Mouse (Mus musculus): Measurements from ENCODE around the gene Sqstm1. TPM values are rescaled to one million over a fixed set of nuclear protein-coding genes. Genes with fewer than 3 reads are reported as not detected.

Gene Sqstm1
- 100 to 1,000 TPM; 367 to 455 TPM for total RNA-seq (2021)
- long read RNA-seq, experiment 1, transcript Sqstm1-202 (8 exons, 2,037 nt) = major isoform, 136 of 230 reads
- long read RNA-seq, experiment 1, transcript Sqstm1-201 (8 exons, 2,673 nt) = minor isoform, 41 of 230 reads
- long read RNA-seq, experiment 1, partial matches to known transcripts = 28 of 230 reads
- long read RNA-seq, experiment 1, other reads (novel, unspliced or antisense) = 25 of 230 reads
- long read RNA-seq, experiment 2, transcript Sqstm1-201 (8 exons, 2,673 nt) = minor isoform, 27 of 164 reads
- long read RNA-seq, experiment 2, transcript Sqstm1-202 (8 exons, 2,037 nt) = major isoform, 95 of 164 reads
- long read RNA-seq, experiment 2, partial matches to known transcripts = 29 of 164 reads
- long read RNA-seq, experiment 2, other reads (novel, unspliced or antisense) = 13 of 164 reads

DNA sequence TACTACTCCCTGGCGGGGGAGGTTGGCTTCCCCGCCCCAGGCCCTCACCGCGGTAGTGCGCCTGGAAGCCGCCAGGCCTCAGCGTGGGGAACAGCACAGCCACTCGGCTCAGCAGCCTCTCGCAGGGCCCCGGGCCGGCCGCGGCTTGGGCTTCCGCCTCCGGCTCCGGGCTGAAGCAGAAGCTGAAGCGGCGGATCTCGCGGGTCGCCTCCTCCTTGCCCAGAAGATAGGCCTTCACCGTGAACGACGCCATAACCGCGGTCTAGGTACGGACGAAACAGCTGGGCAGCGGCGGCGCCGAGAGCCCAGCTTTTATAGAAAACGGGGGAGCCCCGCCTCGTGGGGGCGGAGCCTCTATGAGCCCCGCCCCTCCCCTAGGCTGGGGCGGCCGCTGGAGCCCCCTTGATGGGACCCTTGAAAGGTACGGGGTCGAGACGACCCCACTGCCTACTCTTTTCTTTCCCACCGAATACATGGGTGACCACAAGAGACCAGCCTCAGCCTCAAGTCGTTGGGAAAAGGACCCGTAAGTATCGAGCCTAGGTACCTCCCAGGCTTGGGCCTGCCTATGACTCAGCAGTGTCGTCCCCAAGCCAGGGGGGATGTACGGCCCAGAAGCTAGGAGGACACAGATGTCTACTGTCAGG is at the start of gene Sqstm1, which contains the start of gene Mgat4b:
Gene Sqstm1, minus strand, starts transcription at position 323 of the 647 bp plus-strand sequence.
Gene Mgat4b, plus strand, starts transcription at position 386 of the 647 bp plus-strand sequence.
- DNase-seq = peak; percentile 88 to 92

GRCm38 (mm10) chr11:50258310-50258709 is 47.7 kb upstream of the Sqstm1 start:
- no peak for DNase-seq

- no peak for DNase-seq
Observed at GRCm38 (mm10) chr11:50256615-50257014, 46.0 kb upstream of the Sqstm1 start.

DNA sequence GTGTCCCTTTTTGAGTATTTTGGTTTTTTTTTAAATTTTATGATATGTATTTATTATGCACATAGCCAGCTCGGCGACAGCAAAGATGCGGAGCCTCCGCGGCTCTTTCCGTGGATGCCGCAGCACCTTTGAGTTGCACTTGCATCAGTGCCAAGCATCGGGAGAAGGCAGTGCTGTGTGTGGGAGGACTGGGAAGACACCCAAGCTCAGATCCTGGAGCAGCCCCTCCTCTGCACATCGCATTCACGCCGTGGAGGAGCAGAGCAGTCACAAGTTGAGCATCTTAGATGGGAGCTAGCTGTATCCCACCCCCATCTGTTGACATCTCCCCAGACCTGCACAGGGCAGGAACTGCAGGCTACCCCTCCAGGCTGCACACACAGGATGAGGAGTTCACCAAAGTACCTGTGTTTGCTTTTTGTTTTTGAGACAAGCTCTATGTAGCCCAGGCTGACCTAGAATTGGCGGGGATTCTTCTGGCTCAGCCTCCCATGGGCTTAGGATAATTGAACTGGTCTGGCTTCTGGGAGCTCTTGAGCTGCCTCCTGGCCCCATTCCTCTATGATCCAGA is 43.5 kb upstream of the Sqstm1 start:
- DNase-seq = no peak

DNA sequence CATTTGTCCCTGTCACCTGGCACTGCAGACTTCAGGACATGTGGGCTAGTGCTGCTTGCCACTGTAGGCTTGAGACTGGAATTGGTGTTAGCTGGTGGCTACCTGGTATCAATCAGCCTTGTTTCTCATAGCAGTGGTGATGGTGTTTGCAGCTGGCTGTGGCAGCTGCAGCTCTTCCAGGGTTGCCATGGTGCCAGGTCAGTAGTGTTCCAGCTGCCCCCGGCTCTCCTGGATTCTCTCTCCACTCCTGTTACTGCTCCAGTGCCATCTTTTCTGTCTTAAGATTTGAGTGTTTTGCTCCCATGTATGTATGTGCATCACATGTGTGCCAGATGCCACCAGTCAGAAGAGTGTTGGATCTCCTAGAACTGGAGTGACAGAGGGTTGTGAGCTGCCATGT is 42.8 kb upstream of the Sqstm1 start:
- no peak for DNase-seq

- no peak for DNase-seq
Observed at GRCm38 (mm10) chr11:50252684-50253265, 42.1 kb upstream of the Sqstm1 start.

GRCm38 (mm10) chr11:50252166-50252565 is 41.5 kb upstream of the Sqstm1 start:
- DNase-seq = peak in 1 of 2 experiments; percentile 40

DNA sequence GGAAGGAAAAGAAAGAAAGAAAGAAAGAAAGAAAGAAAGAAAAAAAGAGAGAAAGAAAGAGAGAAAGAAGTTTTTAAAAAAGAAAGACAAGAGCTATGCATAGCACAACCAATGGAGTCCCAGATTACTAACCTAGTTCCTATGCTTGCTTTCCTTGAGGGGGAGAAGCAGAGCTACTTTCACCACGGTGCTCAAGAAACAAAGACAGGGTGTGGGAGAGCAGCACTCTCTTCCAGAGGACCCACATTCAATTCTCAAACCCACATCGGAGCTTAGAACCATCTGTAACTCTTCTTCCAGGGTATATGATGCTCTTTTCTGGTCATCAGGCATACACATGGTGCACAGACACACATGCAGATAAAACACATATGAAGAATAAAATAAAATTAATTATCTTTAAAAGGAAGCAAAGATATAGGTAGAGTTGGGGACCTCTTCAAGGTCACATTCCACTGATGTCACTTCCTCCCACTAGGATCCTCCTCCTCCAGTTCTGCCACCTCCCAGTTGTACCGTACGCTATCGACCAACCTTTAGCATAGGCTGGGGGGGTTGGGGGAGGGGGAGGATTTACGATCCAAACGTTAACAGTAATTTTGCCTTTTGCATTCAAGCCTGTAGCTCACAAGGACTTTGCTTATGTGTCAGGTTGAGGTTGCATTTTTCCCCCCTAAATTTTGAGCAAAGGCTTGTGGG is 38.0 kb upstream of the Sqstm1 start:
- DNase-seq = no peak

- DNase-seq = peak in 1 of 2 experiments; percentile 55
Observed at GRCm38 (mm10) chr11:50245269-50245668, 34.6 kb upstream of the Sqstm1 start.

DNA sequence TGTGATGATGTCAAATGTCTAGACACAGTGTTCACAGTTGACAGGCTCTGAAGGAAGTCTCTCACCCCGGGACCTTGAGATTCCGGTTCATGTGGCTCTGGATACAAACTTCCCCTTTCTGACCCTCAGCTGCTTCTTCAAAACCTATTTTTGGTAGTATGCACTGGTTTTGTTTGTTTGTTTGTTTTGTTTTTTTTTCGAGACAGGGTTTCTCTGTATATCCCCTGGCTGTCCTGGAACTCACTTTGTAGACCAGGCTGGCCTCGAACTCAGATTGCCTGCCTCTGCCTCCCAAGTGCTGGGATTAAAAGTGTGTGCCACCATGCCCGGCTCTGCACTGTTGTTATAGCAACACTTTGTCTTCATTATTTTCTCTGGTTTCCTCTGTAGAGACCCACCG is 33.3 kb upstream of the Sqstm1 start:
- no peak for DNase-seq

- peak in 1 of 2 experiments; percentile 63 for DNase-seq
Observed at GRCm38 (mm10) chr11:50240235-50240911, 29.7 kb upstream of the Sqstm1 start.

- no peak for DNase-seq
Observed at GRCm38 (mm10) chr11:50238821-50239791, 28.5 kb upstream of the Sqstm1 start.

- peak; percentile 45 to 78 for DNase-seq
Observed at GRCm38 (mm10) chr11:50238324-50238723, 27.7 kb upstream of the Sqstm1 start, which contains the start of gene Ltc4s. Ltc4s (minus strand) TSS chr11:50238616.

DNA sequence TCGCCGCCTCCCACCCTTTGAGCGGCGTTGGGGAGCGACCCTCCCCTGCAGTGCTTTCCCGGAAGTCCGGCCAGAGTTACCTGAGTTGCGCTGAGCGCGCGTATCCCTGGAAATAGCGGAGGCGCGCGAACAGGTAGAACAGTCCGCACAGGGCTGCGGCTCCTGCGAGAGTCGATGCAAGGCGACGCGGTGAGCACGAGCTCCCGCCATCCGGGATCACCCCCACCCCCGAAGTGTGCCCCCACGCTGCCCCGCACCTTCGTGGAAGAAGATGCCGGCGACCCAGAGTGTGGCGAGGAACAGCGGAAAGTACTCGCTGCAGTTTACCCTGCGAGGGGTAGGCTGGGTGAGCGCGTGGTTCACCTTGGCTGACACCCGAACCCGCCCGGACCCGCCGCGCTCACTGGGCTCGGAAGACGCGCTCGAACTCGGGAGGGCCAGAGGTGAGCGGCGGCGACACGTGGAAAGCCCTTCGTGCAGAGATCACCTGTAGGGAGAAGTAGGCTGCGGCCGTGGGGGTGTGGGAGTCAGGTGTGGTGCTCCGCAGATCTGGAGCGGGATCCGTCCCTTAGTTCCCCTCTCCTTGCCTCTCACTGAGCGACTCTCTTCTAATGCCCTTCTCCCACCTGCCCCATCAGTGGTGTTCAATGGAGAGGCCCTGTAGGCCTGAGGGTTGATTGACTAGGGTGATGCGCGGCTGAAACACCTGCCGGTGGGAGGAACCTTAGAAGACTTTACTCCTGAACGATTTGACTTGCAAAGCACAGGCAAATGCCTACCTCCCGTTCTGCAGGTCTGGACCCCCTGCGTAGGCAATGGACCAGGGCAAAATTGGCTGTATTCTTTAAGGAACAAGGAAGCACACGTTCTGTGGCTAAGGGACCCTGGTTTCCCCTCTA is 26.6 kb upstream of the Sqstm1 start:
- no peak for DNase-seq

GRCm38 (mm10) chr11:50236540-50236936 is 25.9 kb upstream of the Sqstm1 start:
- peak; percentile 89 to 93 for DNase-seq

DNA sequence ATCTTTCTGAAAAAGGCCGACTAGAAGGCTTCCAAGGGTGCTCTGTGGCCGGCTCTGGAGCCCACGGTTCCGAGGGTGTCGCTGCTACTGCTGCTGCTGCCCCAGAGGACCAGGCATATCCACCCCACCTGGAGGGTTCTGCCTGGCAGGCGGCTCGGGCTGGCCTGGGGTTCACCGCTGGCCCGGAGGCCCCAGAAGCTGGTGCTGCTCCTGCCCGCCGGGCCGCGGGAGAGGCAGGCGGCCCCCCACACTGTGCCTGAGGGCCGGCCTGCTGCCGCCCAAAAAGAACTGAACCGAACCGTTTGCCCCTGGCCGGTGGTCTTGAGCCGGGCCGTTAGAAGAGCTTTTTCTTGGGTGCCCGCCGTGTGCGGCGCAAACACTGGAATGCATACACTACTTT is 24.0 kb upstream of the Sqstm1 start:
- DNase-seq = no peak

- DNase-seq = no peak
Observed at GRCm38 (mm10) chr11:50233993-50234392, 23.4 kb upstream of the Sqstm1 start.

DNA sequence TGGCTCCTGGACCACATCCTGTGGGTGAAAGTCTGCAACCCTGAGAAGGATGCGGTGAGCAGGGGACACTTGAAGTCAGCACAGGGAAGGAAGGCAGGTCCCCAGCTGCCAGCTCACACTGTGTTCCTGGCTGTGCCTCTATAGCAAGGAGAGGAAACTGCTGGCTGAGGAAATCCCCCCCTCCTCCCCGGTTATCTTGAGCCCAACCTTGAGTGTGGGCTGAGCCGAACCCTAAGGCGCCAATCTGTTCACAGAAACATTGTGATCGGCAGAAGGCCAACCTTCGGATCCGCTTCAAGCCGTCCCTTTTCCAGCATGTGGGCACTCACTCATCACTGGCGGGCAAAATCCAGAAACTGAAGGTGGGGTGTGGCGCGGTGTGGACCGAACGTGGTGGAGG is 22.4 kb upstream of the Sqstm1 start:
- DNase-seq = no peak

DNA sequence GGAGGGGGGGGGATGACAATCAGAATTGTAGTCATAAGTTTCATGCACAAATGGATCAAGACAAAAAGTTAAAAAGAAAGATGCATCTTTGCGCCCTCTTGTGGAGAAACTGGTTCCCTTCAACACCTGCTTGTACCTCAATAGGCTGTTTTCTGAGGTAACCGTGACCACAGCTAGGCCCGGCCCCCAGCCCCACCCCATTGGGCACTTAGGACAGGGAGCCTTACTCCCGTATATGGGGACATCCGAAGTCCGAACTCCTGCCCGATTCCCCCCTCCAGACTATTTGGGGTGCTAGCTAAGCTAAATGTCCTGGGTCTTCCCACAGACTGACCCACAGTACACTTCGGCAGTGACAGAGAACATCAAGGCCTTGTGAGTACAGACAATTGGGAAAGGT is 20.8 kb upstream of the Sqstm1 start:
- DNase-seq = peak in 1 of 2 experiments; percentile 78
